Mouse (Mus musculus) spleen, postnatal 10 days (tissue): Measurements from ENCODE around the gene Grhl1.
"Not testable (repeated sequence)": the region's sequence is repeated elsewhere in the genome, so short reads cannot be mapped to it uniquely, and the experiment has no call there.

Source experiments
- DNase-seq, 2 experiments: peaks; one replicate each; pipeline ENCODE4 v3.0.0; 2021 to 2022; ENCODE audit warnings: low spot score in 2 of 2

Gene Grhl1

GRCm38 (mm10) chr12:24590371-24590770 lies 18.3 kb downstream of the Grhl1 start:
- DNase-seq: no peak

GRCm38 (mm10) chr12:24592055-24592454 lies 20.0 kb downstream of the Grhl1 start:
- no peak for DNase-seq

GRCm38 (mm10) chr12:24592956-24593672 lies 21.0 kb downstream of the Grhl1 start:
- peak; percentile 27 to 65 for DNase-seq

GRCm38 (mm10) chr12:24597376-24597775 lies 25.3 kb downstream of the Grhl1 start:
- DNase-seq: no peak

- DNase-seq: no peak
These were observed 27.3 kb downstream of the Grhl1 start for GRCm38 (mm10) chr12:24599366-24599895.

GRCm38 (mm10) chr12:24600074-24600473 lies 28.0 kb downstream of the Grhl1 start:
- DNase-seq: no peak

GRCm38 (mm10) chr12:24600806-24601205 lies 28.7 kb downstream of the Grhl1 start:
- DNase-seq: peak; percentile 37 to 67

- peak; percentile 53 to 83 for DNase-seq
These were observed 31.2 kb downstream of the Grhl1 start for GRCm38 (mm10) chr12:24603266-24603665.

GRCm38 (mm10) chr12:24606166-24606565 lies 34.1 kb downstream of the Grhl1 start:
- no peak for DNase-seq

GRCm38 (mm10) chr12:24612591-24612990 lies 40.5 kb downstream of the Grhl1 start:
- DNase-seq: no peak

GRCm38 (mm10) chr12:24614452-24615075 lies 42.5 kb downstream of the Grhl1 start:
- no peak for DNase-seq

GRCm38 (mm10) chr12:24615140-24615539 lies 43.1 kb downstream of the Grhl1 start:
- no peak for DNase-seq

GRCm38 (mm10) chr12:24619436-24619835 lies 47.4 kb downstream of the Grhl1 start:
- DNase-seq: no peak

GRCm38 (mm10) chr12:24623486-24624251 lies 51.6 kb downstream of the Grhl1 start:
- DNase-seq: no peak

- DNase-seq: no peak
These were observed 54.3 kb downstream of the Grhl1 start for GRCm38 (mm10) chr12:24626401-24626800.

- no peak for DNase-seq
These were observed 55.1 kb downstream of the Grhl1 start for GRCm38 (mm10) chr12:24627215-24627614.

- peak in 1 of 2 experiments; percentile 62 for DNase-seq
These were observed 58.1 kb downstream of the Grhl1 start for GRCm38 (mm10) chr12:24630220-24630619.

GRCm38 (mm10) chr12:24632404-24632803 lies 60.3 kb downstream of the Grhl1 start:
- DNase-seq: no peak

- no peak for DNase-seq
These were observed 61.7 kb downstream of the Grhl1 start for GRCm38 (mm10) chr12:24633753-24634191.

GRCm38 (mm10) chr12:24634212-24634611 lies 62.1 kb downstream of the Grhl1 start:
- no peak for DNase-seq

GRCm38 (mm10) chr12:24634648-24635047 lies 62.6 kb downstream of the Grhl1 start:
- DNase-seq: no peak

GRCm38 (mm10) chr12:24638787-24639186 lies 66.7 kb downstream of the Grhl1 start:
- DNase-seq: not testable (repeated sequence)
